Mouse (Mus musculus) testis, postnatal 14 days (tissue): ENCODE measurements around the gene Plcb4.
A peak's percentile ranks its signal among the peaks of the same experiment; 100 is the strongest.

Experiments used
- DNase-seq: peaks from one replicate; pipeline ENCODE4 v3.0.0; 2021; ENCODE audit warnings: low spot score

Gene Plcb4

DNA sequence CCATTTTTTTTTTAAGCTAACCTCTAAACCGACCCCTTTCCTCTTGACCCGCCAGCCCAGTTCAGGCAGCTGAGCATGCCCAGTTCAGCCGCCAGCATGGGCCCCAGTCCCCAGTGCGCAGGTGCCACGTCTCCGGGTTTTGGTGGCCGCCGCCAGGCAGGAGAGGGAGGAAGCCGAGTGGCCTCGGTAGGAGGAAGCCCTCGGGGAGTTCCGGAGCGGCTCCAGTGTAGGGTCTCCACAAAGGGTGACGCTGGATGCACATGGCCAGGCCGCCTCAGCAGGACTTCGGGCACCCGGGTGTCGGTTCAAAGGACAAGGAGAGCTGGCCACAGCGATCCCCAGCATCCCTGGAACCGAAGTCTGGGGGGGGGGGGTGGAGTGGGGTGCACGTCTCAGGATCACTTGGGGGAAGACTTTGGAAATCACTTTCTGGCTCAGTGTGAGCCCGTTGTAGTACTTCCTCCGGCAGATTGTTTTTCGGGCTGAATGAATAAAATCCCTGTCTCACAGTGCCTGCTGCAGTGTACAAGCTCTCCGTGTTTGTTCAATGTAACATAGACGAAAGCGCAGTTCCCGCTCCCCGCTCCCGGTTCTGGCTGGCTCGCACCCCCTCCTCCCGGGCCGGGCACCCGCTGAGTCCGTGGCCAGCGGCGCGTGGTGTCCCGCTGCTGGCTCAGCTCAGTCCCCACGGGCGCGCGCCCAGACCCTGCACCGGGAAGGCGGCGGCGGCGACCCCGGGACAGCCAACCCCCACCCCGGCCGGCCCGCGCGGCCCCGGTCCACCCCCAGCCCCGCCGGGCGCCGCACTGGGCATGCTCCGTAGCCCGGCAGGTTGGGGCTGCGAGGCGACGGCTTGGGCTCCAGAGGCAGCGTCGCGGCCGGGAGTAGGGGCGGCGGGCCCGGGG is at the start of gene Plcb4:
Gene Plcb4 (plus strand): TSS at position 526 of the 905 bp plus-strand sequence.
- peak; percentile 86 for DNase-seq

DNA sequence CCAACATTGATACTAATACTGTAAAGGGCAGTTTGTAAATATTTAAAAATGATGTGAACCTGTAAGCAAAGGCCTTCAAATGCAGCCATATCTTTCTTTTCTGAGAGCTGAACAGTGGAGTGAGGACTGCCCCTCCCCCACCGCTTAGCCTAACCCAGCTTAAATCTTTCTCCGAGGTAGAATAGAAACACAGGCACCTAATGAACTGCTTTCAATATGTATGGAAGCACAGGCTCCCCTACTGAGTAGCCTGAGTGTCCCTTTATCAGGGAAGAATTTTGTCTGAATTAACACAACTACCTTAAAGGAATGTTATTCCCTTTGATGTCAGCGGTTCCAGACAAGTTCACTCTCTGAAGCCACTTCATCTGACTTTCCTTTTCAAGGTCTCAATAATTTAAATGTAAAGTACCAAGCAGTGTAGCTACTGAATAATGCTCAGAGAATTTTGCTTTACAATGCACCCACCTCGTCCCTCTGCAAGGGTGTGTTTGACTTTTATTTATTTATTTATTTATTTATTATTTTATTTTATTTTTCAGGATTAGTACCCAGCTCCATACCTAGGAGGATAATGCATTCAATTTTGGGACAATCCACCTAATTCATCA is 44.1 kb upstream of the Plcb4 start:
- DNase-seq: no peak

DNA sequence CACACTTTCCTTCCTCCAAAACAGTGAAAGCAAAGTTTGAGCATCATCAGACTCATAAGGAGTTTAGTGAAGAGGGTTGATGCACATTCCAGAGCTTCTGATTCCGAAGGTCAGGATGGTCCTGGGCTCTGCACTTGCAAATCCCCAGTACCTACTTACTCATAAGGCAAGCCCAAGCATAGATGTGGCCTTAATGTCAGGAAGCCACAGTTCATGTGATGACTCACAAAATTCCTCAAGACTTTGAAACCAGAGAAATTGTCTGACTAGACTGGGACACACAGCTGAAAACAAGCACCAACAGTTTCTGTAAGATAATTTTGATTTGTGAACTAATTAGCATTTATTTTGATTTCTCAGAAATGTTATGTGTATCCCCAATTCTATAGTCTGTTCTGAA is 42.7 kb upstream of the Plcb4 start:
- no peak for DNase-seq

DNA sequence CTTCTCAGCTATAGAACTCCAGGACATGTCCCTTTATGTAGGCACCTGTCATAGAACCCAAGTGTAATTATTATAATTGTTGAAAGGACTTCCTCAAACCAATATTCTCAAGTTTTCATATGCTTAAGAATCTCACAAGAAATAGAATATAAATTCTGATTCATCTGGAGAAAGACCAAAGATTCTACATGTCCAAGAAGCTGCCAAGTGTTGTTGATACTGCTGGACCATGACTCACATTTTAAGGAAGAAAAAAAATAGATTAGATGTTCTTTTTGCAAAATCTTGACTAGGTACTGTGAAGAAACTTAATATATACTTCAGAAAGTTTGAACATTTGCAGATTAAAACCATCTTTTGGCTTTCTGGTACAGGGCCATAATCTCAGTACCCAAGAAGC is 40.3 kb upstream of the Plcb4 start:
- DNase-seq: no peak

DNA sequence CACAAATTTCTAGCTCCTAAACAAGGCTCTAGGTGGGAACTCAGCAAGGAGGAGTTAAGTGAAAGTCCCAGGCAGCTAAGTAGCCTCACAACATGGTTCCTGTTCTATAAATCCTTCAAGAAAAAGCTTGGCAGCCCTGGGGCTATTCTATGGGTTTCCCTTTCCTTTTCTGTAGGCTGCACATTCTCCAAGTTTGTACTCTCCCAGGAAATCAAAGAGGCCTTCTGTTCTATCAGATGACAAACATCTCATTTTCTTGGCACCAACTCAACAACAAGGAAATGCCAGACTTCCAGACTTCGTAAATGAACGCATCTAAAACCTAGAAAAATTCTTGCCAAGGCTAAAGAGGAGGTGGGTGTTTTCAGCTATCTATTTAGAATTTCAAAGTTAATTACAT is 38.9 kb upstream of the Plcb4 start:
- DNase-seq: no peak

DNA sequence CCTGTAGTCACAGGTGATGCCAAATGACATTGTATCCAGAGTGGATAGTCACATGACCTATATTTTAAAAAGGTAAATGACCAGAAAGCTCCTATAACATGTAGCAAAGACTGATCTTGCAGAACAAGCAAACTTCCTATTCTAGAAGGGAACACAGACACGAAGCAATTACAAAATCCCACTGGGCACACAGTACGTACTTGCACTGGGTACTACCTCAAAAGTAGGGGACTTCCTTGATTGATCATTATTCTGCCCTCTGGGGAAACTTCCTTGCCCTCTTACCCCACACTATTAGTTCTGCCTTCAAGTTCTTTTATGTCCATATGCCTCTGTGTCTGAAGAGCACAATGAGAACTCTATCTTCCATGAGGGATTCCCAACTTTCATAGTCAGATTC is 31.0 kb upstream of the Plcb4 start:
- no peak for DNase-seq

DNA sequence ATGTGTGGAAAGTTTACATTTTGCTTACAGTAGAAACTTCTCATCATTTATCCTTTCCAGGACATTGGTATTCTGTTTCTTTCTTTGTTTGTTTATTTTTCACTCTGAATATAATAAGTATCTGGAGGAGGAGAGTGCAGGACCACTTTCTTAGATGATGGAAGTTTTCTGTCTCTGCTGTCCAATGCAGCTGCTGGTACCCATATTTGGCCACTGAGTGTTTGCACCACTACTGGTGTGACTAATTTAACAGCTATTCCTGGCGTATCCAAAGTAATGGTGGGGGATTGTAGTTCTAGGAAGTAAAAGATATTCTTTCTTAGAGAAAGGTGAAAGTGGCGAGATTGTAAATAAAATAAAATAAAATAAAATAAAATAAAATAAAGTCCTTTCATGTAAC is 21.6 kb upstream of the Plcb4 start:
- DNase-seq: no peak

DNA sequence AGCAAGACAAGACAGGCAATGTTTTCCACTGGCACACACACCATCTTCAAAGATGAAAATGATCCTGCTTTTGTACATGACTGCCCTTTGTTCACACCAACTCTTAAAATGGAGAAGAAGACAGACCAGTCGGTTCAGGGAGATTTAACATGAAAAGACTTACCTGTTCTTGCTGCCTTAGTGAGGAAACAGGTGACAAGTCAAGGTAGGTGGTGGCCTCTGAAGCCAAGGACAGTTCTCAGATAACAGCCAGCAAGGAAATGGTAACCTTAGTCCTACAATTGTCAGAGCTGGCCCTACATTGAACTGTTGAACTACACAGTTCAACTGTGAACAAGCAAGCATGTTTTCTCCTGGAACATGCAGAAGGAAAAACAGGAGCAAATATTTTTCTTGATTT is 17.8 kb upstream of the Plcb4 start:
- no peak for DNase-seq

DNA sequence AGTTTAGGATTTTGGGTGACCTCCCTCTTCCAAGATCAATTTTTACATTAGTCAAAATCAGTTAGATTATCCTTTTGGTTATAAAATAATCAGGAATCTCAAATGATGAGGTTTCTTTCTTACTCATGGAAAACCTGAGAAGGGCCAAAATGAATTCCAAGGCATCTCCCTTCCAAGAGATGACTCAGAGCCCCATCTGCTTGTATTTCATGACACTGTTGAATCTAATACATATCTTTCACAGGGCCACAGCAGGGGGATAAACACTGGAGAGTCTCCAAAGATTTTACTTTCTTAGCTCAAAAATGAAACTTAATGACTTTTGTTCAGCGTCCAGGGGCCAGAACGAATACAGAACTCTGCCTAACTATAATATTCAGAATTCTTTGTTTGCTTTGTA is 17.2 kb upstream of the Plcb4 start:
- no peak for DNase-seq

DNA sequence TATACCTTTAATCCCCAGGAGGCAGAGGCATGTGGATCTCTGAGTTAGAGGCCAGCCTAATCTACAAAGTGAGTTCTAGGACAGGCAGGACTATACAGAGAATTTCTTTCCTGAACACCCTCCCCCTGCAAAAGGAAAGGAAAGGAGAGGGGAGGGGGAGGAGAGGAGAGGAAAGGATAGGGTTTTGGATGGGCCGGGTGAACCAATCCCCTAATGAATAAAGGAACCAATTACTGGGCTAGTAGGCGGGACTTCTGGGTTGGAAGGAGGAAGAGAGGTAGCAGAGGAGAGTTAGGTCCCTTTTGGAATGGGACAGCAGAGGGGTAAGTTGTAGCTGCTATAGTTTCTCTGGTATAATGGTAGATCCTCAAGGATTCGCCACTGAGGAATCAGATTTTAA is 12.6 kb upstream of the Plcb4 start:
- no peak for DNase-seq

DNA sequence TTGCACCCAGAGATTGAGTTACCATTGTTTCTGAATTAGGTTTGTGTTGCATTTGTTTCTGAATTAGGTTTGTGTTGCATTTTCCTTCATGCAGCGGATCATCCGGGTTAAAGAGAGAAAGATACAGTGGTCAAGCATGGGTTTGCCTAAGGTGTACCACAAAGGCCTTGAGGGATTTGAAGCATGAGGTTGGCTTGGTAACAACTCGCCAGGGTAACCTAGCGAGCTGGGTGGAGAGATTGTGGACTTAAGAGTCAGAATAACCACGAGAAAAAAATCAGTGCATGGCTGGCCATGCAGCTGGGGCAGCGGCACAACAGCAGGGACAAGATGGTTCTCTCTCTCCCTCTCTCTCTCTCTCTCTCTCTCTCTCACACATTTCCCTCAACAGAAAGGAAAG is 12.2 kb upstream of the Plcb4 start:
- DNase-seq: no peak

DNA sequence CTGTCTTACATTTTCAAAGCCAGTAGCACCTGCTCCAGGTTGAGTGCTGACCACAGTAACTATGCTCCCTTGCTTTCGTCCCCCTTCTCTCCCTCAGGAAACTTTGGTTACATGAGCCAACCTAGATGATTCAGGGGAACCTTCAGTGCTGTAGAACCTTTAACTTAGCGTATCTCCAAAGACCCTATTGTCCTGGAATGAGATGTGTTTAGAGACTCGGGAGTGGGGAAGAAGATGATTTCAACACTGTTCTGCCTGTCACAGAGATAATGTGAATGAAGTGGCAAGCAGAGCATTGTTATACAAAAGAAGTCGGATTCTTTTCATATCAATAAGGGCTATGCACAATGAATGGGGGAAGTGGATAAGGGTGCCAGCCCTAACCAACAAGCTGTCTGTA is 10.8 kb upstream of the Plcb4 start:
- no peak for DNase-seq

DNA sequence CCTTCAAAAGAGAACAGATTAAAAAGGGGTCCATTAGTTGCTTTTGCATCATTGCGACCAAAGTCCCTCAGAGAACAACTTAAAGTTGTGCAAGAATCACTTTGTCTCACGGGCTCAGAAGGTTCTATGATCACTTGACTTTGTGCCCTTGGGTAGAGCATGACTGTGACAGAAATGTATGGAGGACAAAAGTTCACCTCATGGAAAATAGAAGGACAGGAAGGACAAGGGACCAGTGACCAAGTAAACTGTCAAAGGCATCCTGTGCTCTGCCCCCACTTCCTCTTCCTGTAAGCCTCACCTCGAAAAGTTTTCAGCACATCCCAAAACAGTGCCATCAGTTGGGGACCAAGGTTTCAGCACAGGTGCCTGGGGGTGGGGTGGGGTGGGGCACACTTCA is 7.9 kb upstream of the Plcb4 start:
- no peak for DNase-seq

DNA sequence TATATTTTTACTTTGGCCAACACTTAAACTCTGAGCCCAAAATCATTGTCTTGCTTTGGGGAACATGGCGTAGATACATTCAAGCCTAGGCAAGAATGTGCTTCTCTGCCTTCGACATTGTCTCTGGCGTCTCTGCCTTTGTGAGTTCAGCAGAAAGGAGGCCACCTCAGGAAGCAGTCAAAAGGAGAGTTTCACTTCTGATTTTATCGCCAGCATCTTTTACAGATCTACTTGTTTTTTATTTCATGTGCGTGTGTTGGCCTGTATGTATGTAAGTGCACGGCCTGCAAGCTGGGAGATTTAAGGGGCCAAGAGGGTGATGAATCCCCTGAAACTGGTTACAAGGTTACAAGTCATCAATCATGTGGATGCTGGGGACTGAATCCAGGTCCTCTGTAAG is 6.8 kb upstream of the Plcb4 start:
- no peak for DNase-seq

DNA sequence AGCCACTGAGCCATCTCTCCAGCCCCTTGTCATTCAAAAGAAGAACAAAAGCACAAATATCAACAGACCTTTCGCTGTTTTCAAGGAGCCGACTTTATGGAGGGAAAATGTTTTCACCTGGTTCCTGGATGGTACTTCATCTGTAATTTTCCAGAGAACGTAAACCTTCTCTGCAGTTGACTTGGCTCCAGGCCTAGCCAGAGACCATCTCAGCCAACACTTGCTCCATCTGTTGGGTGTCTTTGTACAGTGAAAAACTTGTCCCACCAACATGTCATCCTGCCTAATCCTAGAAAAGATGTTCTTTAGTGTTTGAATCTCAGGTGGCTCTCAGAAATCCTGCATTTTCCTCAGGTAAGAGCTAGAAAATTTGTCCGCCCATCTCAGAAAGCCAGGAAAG is 6.4 kb upstream of the Plcb4 start:
- no peak for DNase-seq

DNA sequence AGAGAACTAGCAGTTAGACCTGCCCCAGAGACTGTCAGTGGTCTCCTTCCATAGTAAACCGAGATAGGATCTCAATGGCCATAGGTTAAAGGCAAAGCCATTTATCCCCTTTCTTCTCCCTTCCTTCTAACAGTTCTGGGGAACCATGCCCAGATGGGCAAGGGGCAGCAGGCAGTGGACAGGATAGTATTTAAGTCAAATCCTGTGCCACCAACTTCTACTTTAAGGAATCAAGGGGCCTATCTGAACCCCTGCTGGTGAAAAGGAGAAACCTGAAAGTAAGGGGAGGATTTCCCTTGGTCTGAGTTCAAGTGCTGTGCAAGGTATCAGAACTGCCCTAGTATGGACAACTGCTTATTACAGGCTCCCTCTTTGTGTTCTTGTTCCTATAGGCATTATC is 2.9 kb upstream of the Plcb4 start:
- DNase-seq: no peak

DNA sequence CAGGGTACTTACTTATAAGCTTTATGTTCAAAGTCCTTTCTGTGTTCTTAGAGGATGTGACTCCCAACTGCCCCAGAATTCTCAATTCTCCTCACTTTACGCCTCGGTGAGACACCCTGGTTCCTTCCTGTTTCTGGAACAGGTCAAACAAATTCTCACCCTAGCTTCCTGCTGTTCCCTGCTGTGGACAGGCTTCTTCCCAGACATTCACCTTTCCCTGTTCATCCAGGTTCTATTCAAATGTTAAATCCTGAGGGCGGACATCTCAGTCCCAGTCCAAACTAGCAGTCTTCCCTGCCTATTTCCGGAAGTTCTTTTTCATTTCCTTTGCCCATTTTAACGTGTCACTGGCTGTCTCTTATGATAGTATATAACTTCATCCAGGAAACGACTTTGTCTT is 2.2 kb upstream of the Plcb4 start:
- DNase-seq: no peak

DNA sequence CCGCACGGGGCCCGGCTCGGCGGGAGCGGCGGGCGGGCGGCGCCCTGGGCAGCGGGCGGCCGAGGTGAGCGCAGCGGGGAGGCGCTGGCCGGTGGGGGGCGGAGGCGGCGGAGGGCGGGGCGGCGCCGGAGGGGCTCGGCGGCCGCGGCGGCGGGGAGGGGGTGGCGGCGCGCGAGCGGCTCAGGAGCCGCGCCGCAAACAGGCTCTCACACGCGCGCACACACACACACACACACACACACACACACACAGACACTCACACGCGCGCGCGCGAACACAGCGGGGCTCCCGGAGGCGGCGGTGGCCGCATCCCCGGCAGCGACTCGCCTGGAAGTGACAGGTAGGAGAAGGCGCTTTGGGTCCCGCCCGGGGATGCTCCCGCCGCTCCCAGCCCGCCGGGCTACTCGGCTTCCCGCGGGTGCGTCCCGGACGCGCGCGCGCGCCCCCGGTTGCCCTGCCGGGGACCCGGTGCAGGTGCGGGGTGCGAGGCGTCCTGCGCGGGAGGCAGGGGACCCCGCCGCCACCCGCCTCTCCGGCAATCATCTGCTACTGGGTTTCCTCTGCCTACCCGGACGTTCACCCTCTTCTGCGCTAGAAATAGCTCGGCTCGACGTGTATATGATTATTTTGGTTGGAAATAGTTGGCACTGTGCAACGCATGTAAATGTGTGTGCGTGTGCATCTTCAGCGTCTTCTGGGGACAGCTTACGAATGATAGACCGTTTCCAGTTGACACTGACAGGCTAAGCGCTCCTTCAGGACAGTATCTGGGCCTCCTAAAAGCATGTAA is 775 bp downstream of the Plcb4 start:
- peak; percentile 64 for DNase-seq

DNA sequence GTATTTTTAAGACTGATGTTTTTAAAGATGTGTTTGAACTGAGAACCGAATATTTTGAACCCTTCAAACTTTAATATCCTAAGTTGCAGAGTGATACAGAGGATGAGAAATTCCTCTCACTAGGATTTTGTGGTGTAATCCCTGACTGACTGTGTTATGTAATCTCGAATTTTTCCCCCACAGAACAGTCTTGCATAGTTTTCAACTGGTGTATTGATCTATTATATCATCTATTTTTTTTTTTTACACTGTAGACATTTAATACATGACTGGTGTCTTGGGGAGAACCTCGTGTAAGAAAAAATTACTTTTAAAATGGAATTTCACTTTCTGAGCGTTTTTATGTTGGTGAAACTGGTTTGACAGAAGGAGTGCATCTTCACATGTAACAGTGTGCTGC is 2.0 kb downstream of the Plcb4 start:
- DNase-seq: no peak

DNA sequence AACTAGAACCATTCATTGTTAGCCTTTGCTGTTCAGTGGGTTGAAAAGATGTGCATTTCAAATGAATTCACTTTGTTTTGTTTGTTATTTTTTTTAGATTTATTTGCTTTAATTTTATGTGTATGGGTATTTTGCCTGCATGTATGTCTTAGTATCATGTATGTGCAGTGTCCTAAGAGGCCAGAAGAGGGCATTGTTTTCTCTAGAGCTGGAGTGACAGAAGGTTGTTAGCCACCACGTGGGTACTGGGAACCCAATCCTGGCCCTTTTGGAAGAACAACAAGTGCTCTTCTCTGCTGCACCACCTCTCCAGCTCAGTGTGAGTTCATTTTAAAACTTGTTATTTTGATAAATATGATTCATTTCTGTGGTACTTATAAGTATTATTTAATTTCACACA is 5.0 kb downstream of the Plcb4 start:
- DNase-seq: no peak

DNA sequence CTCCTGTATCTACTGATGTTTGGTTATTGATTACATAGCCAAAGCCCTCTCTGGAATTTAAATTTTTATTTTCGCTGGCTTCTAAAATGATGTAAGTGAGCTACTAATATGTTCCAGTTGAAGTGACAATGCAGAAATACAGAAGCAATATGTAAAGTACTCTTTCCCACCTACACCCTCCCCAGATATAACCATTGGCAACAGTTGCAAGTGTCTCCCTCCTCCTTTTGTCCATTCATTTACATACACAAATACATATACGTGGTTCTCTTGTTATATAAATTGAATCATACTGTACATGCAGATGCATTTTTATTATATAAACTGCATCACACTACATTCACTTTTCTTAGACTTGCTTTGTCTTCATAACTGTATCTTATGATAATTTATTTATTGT is 8.7 kb downstream of the Plcb4 start:
- DNase-seq: no peak

DNA sequence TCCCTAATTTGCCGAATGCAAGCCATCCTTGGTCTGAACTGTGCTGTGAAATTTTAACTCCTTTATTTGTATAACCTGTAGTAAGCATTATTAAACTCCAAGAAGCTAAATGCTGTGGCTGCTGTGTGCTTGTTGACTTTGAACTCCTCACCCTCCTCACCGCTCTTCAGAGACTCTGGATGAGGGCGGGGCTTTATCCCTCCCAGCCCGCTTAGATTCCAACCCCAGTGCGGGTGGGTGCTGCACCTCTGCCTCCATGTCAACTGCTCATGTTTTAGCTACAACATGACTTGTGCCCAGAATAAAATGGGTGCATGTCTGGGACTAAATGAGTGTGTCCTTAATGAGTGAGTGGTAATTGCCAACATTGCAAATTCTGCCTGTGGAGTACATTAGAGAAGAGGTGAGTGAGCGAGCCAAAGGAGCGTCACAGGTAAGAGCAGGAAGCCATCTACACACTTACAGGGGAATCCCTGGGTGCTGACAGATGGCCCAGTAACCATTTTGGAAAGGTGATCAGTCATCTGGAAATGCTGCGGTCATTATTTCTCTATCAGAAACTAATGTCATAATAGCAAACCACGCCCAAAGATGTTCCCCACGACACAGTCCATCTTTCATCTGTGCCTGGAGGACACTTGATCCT is 13.8 kb downstream of the Plcb4 start:
- no peak for DNase-seq

DNA sequence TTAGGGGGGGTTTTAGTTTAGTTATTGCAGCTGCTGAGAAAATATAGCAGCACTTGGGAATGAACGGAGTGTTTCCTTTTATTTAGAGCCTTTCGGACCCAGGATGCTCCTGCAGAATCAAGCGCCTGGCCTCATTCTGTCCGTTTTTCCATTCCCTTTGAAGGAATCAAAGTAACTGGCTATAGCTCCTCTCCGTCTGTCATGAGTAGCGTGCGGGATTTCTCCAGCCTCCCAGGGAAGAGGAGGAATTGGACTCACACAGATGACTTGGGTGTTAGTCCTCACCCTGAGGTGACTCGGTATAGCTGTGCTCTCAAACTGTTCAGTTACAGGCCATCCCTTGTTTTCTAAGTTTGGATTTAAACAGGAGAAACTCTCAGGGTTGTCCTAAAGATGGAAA is 14.8 kb downstream of the Plcb4 start:
- DNase-seq: no peak
